Mouse (Mus musculus) limb, embryonic 12.5 days (tissue): ENCODE measurements around the gene Nom1. TPM values are rescaled to one million over a fixed set of nuclear protein-coding genes. Genes with fewer than 3 reads are reported as not detected.

Source experiments
- ATAC-seq: fragments of 200-750 bp; cut with Nextera tagmentation; 2 replicates; pipeline ENCODE4 v1.8.0; 2017; ENCODE audit warnings: low read depth, moderate TSS enrichment; ENCODE audit not compliant: insufficient number of reproducible peaks, insufficient read depth, low FRiP score, low TSS enrichment
- H3K27ac ChIP-seq: fragments of 300-500 bp; sonication (generic); 2 replicates; pipeline ENCODE4 v1.5.1; 2016; ENCODE audit warnings: mild to moderate bottlenecking, moderate library complexity
- H3K27me3 ChIP-seq: fragments of 300-500 bp; sonication (generic); 2 replicates; pipeline ENCODE4 v1.6.1; 2016; ENCODE audit warnings: mild to moderate bottlenecking, moderate library complexity
- H3K36me3 ChIP-seq: fragments of 300-500 bp; sonication (generic); 2 replicates; pipeline ENCODE4 v1.6.1; 2016; ENCODE audit warnings: mild to moderate bottlenecking, moderate library complexity
- H3K4me1 ChIP-seq: fragments of 300-500 bp; sonication (generic); replicated peaks from 2 replicates; pipeline ENCODE4 v1.6.1; 2016
- H3K4me2 ChIP-seq: fragments of 300-500 bp; sonication (generic); 2 replicates; pipeline ENCODE4 v1.6.1; 2016; ENCODE audit warnings: mild to moderate bottlenecking, moderate library complexity
- H3K4me3 ChIP-seq: fragments of 300-500 bp; sonication (generic); replicated peaks from 2 replicates; pipeline ENCODE4 v1.5.1; 2016; ENCODE audit warnings: mild to moderate bottlenecking
- H3K9ac ChIP-seq: fragments of 300-500 bp; sonication (generic); replicated peaks from 2 replicates; pipeline ENCODE4 v1.6.1; 2016; ENCODE audit warnings: mild to moderate bottlenecking, moderate library complexity
- H3K9me3 ChIP-seq: fragments of 300-500 bp; sonication (generic); 2 replicates; pipeline ENCODE4 v1.6.1; 2016; ENCODE audit warnings: mild to moderate bottlenecking, moderate library complexity
- WGBS: fragments of 180-500 bp; shearing (Covaris S2); methylation state at CpG from one replicate; pipeline ENCODE4 v1.1.7; 2016; 5-methylcytosine and 5-hydroxymethylcytosine counted together
- polyA plus RNA-seq: library from polyadenylated mRNA; unstranded; fragments of >200 nt; fragmentation: Nextera tagmentation; extraction: Ambion mirVana; gene quantifications from 2 replicates; pipeline ENCODE4 v1.2.1, GENCODE M21; 2016

The Nom1 gene
- polyA plus RNA-seq, 1 experiment from 2014 or later = 32.5 TPM

DNA sequence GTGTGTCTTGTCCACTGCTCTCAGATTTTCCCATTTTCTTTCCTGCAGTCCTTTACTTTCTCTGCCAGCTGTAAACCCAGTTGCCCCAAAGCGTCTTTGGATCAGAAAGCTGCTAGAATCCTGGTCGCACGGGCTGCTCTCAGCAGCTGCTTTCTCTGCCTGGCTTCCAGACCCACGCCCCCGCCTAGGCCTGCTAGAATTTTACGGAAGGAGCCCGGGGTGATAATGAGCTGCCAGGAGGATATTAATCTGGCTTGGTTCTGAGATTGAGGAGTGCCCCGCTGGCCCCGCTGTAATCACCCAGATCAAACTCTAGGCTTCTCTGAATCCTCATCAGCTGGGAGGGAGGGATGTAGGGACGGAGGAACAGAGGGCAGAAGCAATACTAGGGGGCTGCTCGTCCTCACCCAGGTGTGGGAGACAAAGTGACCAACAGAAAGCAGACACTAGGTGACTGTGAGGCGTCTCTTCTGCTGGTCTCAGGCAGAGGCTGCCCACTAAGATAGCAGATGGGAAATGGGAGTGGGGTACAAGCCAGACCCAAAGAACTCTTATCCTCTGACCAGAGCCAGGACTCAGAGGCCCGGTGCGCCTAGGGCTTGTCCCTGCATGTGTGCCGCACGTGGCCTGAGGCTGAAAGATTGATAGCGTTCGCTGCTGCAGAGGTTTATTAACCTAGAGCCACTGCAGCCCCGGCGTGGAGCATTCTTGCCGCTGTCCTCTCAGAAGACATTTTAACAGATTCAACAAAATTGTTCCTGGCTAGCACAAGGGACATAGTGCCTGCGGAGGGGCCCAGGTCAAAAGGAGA is 37.6 kb downstream of the Nom1 start:
- no peaks in the 10 kb centered on the region for H3K36me3 ChIP-seq
- no peak overlapping the region for H3K9ac ChIP-seq
- H3K4me2 ChIP-seq = no peak overlapping the region
- H3K27me3 ChIP-seq = peaks cover 99% of the 10 kb centered on the region
- H3K4me1 ChIP-seq = peaks cover 43% of the 10 kb centered on the region
- no peaks in the 10 kb centered on the region for H3K9me3 ChIP-seq
- H3K27ac ChIP-seq = no peak overlapping the region
- 1% methylated on average over 22 of the region's 22 CpGs for WGBS
- ATAC-seq = no peak
- H3K4me3 ChIP-seq = no peak overlapping the region

DNA sequence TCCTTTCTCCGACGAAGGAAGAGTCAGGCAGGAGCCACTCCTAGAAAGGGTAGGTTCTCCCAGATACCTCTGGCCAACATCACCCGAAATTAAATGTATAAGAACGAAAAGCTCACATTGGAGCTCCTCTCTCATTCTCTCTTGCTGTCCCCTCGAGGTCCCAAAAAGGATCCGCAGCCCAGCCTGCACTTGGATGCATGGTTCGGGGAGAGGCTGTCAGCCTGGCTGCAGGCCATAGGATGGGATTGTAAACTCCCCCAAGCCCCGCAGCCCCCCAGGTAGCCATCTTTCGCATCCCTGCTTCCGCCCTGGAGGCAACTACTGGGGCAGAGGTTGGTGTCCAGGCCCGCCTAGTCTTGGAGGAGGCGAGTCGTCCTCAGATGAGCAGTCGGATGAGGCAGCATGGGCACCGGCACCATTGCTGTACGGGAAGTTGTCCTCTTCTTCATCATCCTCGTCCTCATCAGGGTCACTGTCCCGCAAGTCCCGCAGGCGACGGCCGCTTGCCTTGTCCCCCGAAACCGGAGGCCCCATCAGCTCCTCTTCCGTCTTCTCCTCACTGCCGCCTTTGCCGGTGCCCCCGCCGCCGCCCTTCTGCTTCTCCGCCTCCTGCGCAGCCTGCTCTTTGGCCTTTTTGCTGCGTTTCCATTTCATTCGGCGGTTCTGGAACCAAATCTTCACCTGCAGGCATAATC is 39.2 kb downstream of the Nom1 start:
- H3K4me1 ChIP-seq = peaks cover 47% of the 10 kb centered on the region
- H3K36me3 ChIP-seq = no peaks in the 10 kb centered on the region
- no peak for ATAC-seq
- H3K9ac ChIP-seq = no peak overlapping the region
- no peaks in the 10 kb centered on the region for H3K9me3 ChIP-seq
- H3K4me3 ChIP-seq = peak overlapping the region; percentile 7; the same call in 1 of the 2 replicates
- no peak overlapping the region for H3K27ac ChIP-seq
- 2% methylated on average over 35 of the region's 35 CpGs for WGBS
- no peak overlapping the region for H3K4me2 ChIP-seq
- peaks cover 100% of the 10 kb centered on the region for H3K27me3 ChIP-seq

DNA sequence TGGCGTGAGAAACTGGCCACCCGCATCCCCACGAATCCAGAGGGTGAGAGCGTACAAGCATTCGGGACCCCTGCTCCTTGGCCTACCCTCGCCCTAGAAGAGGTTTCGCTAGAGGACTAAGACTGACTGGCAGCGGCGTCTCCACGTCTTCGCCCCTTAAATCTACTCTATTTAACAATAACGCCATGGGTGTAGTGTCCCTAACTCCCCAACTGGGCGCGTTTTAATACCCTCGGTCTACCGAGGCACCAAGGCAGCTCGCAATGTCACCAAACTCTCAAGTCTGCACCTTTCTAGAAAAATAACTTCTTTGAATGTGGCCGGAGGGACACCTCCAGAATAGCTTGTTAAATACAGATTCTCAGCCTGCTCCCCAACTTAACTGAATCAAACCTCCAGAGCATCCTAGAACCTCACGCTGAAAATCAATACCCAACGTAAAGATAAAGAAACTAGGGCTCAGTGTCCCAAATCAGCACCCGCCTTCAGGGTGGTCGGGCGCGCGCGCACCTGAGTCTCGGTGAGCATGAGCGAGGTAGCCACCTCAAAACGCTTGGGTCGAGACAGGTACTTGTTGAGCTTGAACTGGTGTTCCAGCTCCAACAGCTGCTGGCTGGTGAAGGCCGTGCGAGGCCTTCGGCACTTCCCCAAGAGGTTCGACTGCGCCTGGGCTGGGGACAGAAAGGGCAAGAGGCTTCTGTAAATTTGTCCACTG is 39.9 kb downstream of the Nom1 start:
- H3K4me3 ChIP-seq = peak overlapping the region; percentile 7; the same call in 1 of the 2 replicates
- 2% methylated on average over 35 of the region's 35 CpGs for WGBS

DNA sequence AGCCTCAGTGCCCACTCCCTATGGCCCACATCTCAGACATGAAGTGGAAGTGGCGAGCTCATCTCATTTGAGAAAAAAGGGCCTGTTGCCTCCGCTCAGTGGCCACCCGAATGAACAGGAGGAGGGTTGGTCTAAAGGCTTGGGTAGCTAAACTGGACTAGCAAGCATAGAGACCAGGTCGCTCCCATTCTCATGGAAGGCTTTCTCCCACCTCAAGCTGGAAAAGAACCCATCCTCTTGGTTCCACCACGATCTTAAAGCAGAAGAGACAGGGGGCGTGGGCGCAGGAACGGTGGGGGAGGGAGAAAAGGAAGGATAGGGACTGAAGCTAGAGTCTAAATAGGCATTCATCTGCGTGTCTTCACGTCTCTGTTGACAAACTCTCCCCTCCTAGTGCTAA is 40.6 kb downstream of the Nom1 start:
- Histone ChIP-seq H3K27me3 (peaks cover 100% of the 10 kb centered on the region), H3K4me3 (no peak overlapping the region), H3K36me3 (no peaks in the 10 kb centered on the region), H3K4me2 (no peak overlapping the region), H3K9ac (no peak overlapping the region), H3K27ac (no peak overlapping the region), H3K4me1 (peaks cover 43% of the 10 kb centered on the region), H3K9me3 (peaks cover 1% of the 10 kb centered on the region; the same call in 1 of the 2 replicates)
- 3% methylated on average over 10 of the region's 10 CpGs for WGBS
- no peak for ATAC-seq

More for the DNA sequence above, 39.9 kb downstream of the Nom1 start:
- H3K4me1 ChIP-seq = peaks cover 49% of the 10 kb centered on the region
- no peak overlapping the region for H3K9ac ChIP-seq
- no peaks in the 10 kb centered on the region for H3K9me3 ChIP-seq
- H3K4me2 ChIP-seq = no peak overlapping the region
- H3K36me3 ChIP-seq = no peaks in the 10 kb centered on the region
- H3K27ac ChIP-seq = no peak overlapping the region
- ATAC-seq = no peak
- peaks cover 100% of the 10 kb centered on the region for H3K27me3 ChIP-seq

DNA sequence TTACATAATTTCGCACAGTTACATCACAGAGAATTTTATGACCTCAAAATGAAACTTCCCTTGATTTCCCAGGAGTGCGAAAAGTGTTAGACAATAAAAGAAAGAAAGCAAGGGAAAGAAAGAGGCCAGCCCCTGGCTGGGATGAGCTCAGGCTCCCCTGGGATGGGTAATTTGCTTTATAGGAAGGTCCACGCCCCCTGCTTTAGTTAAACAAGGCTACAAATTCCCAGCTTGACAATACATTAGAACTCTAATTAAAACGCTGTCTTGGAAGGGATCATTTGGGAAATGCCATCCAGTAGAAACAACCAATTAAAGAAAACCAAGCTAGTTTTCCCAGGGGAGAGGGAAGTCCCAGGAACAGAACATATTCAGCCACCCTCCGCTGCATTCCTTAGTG is 41.1 kb downstream of the Nom1 start:
- Histone ChIP-seq H3K4me1 (peaks cover 43% of the 10 kb centered on the region), H3K27me3 (peaks cover 100% of the 10 kb centered on the region), H3K4me3 (no peak overlapping the region), H3K4me2 (no peak overlapping the region), H3K9ac (no peak overlapping the region), H3K9me3 (peaks cover 4% of the 10 kb centered on the region; the same call in 1 of the 2 replicates), H3K27ac (no peak overlapping the region), H3K36me3 (no peaks in the 10 kb centered on the region)
- 6% methylated on average over 5 of the region's 5 CpGs for WGBS
- no peak for ATAC-seq

DNA sequence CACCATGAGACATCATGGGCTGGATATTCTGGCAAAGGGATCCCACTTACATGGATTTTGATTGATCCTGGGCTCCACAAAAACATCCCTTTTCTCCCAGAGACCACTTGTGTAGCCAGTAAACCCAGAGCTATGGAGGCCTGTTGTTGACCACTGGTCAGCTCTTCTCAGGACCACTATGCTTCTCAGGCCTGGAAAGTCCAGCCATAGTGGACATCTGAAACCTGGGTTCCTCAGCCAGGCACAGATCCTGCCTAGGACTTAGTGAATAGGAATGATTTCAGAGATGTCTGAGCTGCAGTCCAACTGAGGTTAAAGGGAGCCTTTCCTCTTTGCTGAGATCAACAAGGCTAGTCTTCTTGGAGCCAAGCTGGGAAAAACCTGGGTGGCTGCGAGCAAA is 41.6 kb downstream of the Nom1 start:
- Histone ChIP-seq H3K4me3 (no peak overlapping the region), H3K9ac (no peak overlapping the region), H3K36me3 (no peaks in the 10 kb centered on the region), H3K27me3 (peaks cover 100% of the 10 kb centered on the region), H3K9me3 (peaks cover 4% of the 10 kb centered on the region; the same call in 1 of the 2 replicates), H3K4me1 (peaks cover 40% of the 10 kb centered on the region), H3K4me2 (no peak overlapping the region), H3K27ac (no peak overlapping the region)
- 0% methylated on average over 1 of the region's 1 CpGs for WGBS
- ATAC-seq = no peak

DNA sequence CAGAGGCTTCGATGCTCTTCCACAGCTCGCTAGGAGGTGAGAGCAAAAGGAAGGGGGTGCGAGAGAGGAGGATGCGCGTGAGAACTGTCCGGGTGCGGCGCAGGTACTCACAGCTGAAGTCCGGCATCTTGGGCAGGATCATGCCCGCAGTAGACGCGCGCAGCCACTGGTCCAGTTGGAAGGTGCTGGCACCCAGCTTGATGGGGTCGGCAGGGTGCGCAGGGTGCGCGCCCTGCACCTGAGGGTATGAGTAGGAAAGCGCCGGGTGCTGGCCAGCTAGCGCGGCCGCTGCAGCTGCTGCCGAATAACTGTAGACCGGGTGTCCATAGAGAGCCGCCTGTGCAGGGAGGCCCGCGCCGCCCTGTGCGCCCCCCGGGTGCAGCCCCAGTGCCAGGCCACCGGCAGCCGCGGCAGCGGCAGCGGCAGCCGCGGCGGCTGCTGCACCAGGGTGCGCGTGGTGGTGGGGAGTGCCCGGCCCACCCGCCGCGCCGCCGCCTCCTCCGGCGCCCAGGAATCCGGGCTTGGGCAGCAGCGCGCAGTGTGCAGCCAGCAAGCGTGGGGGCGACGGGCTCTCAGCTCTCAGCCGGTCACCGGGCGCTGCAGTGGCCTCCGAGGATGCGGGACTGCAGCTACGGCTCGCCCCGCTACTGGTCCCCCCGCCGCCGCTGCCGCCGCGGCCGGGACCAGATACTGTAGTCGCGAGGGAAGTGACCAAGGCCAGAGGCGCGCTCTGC is 43.2 kb downstream of the Nom1 start:
- Histone ChIP-seq H3K4me1 (peaks cover 35% of the 10 kb centered on the region), H3K4me3 (peak overlapping the region; percentile 43), H3K4me2 (peak overlapping the region; percentile 77), H3K36me3 (no peaks in the 10 kb centered on the region), H3K9ac (peak overlapping the region; percentile 31), H3K9me3 (peaks cover 4% of the 10 kb centered on the region; the same call in 1 of the 2 replicates), H3K27me3 (peaks cover 99% of the 10 kb centered on the region), H3K27ac (no peak overlapping the region)
- peak; percentile 4; the same call in 1 of the 2 replicates for ATAC-seq
- WGBS = under 1% methylated on average over 70 of the region's 73 CpGs

DNA sequence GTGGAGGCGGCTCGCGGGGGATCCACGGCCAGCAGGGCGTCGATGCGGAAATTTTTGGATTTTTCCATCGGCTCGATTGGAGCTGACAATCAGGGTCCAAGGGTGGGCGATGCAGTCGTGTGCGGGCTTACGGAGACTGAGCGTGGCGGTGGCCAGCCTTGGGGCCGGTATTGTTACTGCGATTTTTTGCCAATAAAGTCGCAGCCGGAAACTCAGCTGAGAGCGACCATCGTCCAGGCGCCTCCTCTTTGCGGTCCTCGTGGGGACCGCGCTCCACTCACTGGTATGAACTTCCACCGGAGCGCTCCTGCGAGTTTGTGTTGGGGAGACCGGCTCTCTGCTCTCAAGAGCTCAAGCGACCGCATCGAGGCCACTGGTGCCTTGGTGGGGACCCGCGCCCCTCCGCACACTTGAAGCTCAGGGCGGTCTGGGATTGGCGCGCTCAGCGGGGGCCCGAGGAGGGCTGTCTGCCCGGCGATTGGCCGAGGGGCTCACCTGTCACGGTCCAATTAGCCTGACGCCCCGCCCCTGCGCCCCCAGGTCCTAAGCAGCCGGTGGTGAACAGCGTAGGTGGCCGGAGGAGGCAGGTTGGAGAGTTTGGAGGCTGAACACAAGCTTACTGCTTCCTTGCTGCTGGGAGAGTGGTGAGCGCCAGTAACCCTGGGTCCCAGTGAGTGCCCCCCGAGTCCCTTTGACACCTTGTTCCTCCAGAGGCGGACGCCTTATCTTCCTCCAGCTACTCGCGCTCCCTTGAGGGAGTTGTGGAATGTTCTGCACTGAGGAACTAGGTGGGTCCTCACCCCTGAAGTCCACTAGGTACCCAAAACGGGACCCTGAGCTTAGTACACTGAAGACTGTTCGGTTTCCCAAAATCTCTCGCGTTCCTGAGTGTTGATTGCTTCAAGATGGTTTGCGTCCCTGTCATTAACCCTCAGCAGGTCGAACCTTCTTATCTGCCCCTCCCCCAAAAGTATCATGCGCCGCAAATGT is 44.0 kb downstream of the Nom1 start, which contains the start of gene Mnx1:
Mnx1 (minus strand) TSS at position 263 of the 990 bp plus-strand sequence.
- peak; percentile 52 for ATAC-seq
- peak within 1 kb of the TSS; percentile 77 for H3K4me2 ChIP-seq
- peak within 1 kb of the TSS; percentile 43 for H3K4me3 ChIP-seq
- H3K36me3 ChIP-seq = no peaks in the 10 kb centered on the region
- H3K9me3 ChIP-seq = peaks cover 4% of the 10 kb centered on the region; the same call in 1 of the 2 replicates
- H3K4me1 ChIP-seq = peaks cover 33% of the 10 kb centered on the region
- WGBS = under 1% methylated on average over 62 of the region's 65 CpGs
- H3K27me3 ChIP-seq = peaks cover 99% of the 10 kb centered on the region
- H3K27ac ChIP-seq = no peak within 1 kb of the TSS
- peak within 1 kb of the TSS; percentile 31 for H3K9ac ChIP-seq

DNA sequence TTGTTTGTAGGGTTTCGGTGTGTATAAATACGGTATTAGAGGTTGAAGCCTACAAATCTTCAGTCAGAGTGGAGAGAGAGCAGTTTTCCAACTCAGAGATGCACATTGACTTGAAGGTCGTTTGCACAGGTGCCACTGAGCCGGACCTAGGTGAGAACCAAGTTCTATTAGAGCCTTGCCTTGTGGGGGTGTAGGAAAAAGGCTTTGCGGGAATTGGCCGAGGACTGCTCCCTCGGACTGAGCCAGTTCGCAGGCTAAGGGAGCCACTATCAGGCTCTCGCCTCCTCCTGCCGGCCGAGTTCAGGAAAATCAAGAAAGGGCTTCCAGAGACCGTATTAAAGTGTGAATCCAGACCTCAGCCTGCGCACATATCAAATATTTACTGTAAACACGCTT is 44.7 kb downstream of the Nom1 start:
- Histone ChIP-seq H3K9me3 (peaks cover 4% of the 10 kb centered on the region; the same call in 1 of the 2 replicates), H3K27me3 (peaks cover 99% of the 10 kb centered on the region), H3K4me1 (peaks cover 26% of the 10 kb centered on the region), H3K4me3 (no peak overlapping the region), H3K36me3 (no peaks in the 10 kb centered on the region), H3K9ac (no peak overlapping the region), H3K4me2 (peak overlapping the region; percentile 77), H3K27ac (no peak overlapping the region)
- under 1% methylated on average over 14 of the region's 14 CpGs for WGBS
- 0 out of 2 replicates have a peak, but pooled peaks have one; percentile 35 for ATAC-seq
